Mouse (Mus musculus): ENCODE results near the gene Cpn2.

- TF ChIP-seq CTCF (IDR thresholded peaks at IDR 0.05) = no peak
- no peak for TF ChIP-seq EP300 (IDR thresholded peaks at IDR 0.05; ENCODE audit: insufficient read depth, low read depth, low read length)
- TF ChIP-seq POLR2A (IDR thresholded peaks at IDR 0.05; ENCODE audit: insufficient read depth, low read depth, low read length) = no peak
Observed at GRCm38 (mm10) chr16:30258441-30258840, 8.9 kb downstream of the Cpn2 start.
